Mouse (Mus musculus) C2C12 (cell line): Measurements from ENCODE around the gene Med12l.

ENCODE experiments used
- CTCF ChIP-seq: IDR thresholded peaks from one replicate; pipeline ENCODE4 v1.5.1; 2011; ENCODE audit not compliant: control insufficient read depth, insufficient read depth, insufficient read length
- FOSL1 ChIP-seq: IDR thresholded peaks from one replicate; pipeline ENCODE4 v1.8.0; 2011; ENCODE audit warnings: mild to moderate bottlenecking, low read length; ENCODE audit not compliant: poor library complexity, insufficient read depth, severe bottlenecking
- MAX ChIP-seq: IDR thresholded peaks from one replicate; pipeline ENCODE4 v1.6.1; 2011; ENCODE audit warnings: mild to moderate bottlenecking, control low read depth
- MYOD1 ChIP-seq: IDR thresholded peaks from one replicate; pipeline ENCODE4 v1.6.1; 2011; ENCODE audit warnings: low read depth; ENCODE audit not compliant: control insufficient read depth, insufficient read length
- MYOG ChIP-seq: IDR thresholded peaks from one replicate; pipeline ENCODE4 v1.6.1; 2011; ENCODE audit not compliant: control insufficient read depth, insufficient read length; ENCODE audit errors: extremely low read depth
- USF1 ChIP-seq: IDR thresholded peaks from one replicate; pipeline ENCODE4 v1.6.1; 2011; ENCODE audit warnings: low read depth, mild to moderate bottlenecking, control low read depth, moderate library complexity

DNA sequence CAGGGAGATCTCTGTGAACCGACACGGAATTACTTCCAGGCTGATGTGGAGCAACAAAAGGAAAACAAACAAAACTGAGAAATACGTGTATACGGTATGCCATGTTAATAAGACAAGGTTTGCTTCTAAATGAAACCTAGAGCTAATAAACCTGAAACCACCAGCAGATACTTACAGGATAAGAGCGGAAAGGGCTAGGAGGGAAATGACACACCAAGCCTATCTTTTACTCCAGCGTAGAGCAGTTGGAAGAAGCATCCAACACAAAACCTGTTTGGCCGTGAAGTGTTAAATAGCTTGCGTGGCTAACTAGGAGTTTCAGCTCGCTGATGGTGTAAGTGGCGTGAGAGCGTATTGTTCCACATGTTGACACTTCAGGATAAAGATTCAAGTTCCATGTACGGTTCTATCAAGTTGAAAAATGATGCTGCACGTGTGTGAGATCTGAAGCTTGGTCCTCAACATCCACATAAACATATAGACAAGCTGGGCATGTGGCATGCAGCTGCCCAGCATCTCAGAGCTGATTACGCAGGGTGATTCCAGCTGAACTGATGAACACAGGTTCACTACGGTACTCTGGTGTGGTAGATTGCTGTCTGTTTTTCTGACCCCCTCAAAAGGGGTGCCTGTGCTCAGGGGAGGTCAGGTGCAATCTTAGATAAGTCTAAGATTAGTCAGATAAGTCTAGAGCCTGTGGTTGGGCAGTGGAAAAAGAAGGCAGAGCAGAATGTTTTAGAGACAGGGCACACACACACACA lies 21.6 kb upstream of the Med12l start:
- TF ChIP-seq CTCF (no peak), USF1 (no peak), FOSL1 (no peak), MYOD1 (no peak), MYOG (no peak), MAX (no peak)
